Mouse (Mus musculus): ENCODE results near the gene Ptgs1. TPM values are rescaled to one million over a fixed set of nuclear protein-coding genes. Genes with fewer than 3 reads are reported as not detected.

Gene Ptgs1
- polyA plus RNA-seq, 1 experiment from 2014 or later: 23.3 TPM

DNA sequence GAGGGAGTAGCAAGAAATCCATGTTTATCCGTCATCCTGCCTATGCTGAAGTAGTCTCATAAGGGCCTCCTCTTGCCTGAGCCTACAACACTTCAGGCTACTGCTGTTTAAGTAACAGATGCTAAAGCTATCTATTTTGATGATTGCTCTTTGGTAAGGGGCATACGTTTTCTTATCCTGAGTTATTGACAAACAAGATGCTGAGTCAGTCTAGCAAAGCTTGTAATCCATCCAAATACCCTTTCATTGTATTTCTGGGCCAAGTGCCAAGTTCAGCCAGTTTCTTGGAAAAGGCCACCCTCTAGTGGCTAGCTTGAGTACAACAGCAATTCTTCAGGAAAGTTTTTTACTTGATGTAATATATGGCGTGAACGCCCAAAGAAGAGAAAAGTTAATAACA, 46.2 kb downstream of the Ptgs1 start:
- H3K27me3 ChIP-seq (replicated peaks): 0 out of 2 replicates have a peak, but pooled peaks cover 6% of the 10 kb centered on the region
- 29% methylated on average over 4 of the region's 4 CpGs for WGBS

DNA sequence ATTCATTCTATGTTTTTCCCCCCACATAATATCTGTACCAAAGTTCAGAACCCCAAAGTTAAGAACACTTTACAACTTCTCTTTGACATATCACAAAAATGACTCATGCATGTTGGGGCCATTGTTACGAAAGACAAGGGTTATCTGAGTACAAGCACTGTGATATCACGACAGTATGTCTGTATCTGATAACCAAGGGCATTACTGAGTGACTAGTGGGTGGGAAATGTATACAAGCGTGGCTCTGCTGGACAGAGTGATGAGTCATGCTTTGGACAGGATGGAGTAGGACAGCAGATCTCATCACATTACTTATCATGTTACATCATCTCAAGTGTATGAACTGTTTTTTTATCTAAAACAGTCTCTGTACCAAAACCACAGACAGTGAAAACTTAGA, 48.5 kb downstream of the Ptgs1 start:
- Histone ChIP-seq H3K4me1 (no peaks in the 10 kb centered on the region), H3K4me3 (no peak overlapping the region), H3K27me3 (replicated peaks) (no peaks in the 10 kb centered on the region), H3K9ac (no peak overlapping the region), H3K27ac (replicated peaks) (no peak overlapping the region), H3K9me3 (no peaks in the 10 kb centered on the region), H3K36me3 (no peaks in the 10 kb centered on the region), H3K4me2 (no peak overlapping the region)
- no peak for ATAC-seq (ENCODE audit: extremely low read depth, insufficient number of reproducible peaks, low FRiP score, low TSS enrichment)
- WGBS: 36% methylated on average over 3 of the region's 3 CpGs

More for the DNA sequence above, 46.2 kb downstream of the Ptgs1 start:
- no peak overlapping the region for H3K9ac ChIP-seq
- H3K4me3 ChIP-seq: no peak overlapping the region
- H3K27ac ChIP-seq (replicated peaks): no peak overlapping the region
- no peak for ATAC-seq (ENCODE audit: extremely low read depth, insufficient number of reproducible peaks, low FRiP score, low TSS enrichment)
- no peak overlapping the region for H3K4me2 ChIP-seq
- H3K9me3 ChIP-seq: no peaks in the 10 kb centered on the region
- no peaks in the 10 kb centered on the region for H3K4me1 ChIP-seq
- no peaks in the 10 kb centered on the region for H3K36me3 ChIP-seq

- no peak for ATAC-seq (ENCODE audit: extremely low read depth, insufficient number of reproducible peaks, low FRiP score, low TSS enrichment)
- 38% methylated on average over 1 of the region's 1 CpGs for WGBS
- H3K4me1 ChIP-seq: no peaks in the 10 kb centered on the region
These were observed 50.9 kb downstream of the Ptgs1 start for GRCm38 (mm10) chr2:36281138-36281537.

GRCm38 (mm10) chr2:36282301-36282700, 52.1 kb downstream of the Ptgs1 start:
- H3K9ac ChIP-seq: no peak overlapping the region
- H3K4me3 ChIP-seq: no peak overlapping the region
- no peak overlapping the region for H3K4me2 ChIP-seq
- whole genome bisulfite sequencing: 91% methylated on average over 1 of the region's 1 CpGs
- H3K4me1 ChIP-seq: no peaks in the 10 kb centered on the region
- no peak overlapping the region for H3K27ac ChIP-seq (replicated peaks)
- H3K36me3 ChIP-seq: no peaks in the 10 kb centered on the region
- no peaks in the 10 kb centered on the region for H3K9me3 ChIP-seq
- H3K27me3 ChIP-seq (replicated peaks): no peaks in the 10 kb centered on the region
- no peak for ATAC-seq (ENCODE audit: extremely low read depth, insufficient number of reproducible peaks, low FRiP score, low TSS enrichment)

More at GRCm38 (mm10) chr2:36281138-36281537, 50.9 kb downstream of the Ptgs1 start:
- Histone ChIP-seq H3K27ac (replicated peaks) (no peak overlapping the region), H3K4me2 (no peak overlapping the region), H3K27me3 (replicated peaks) (no peaks in the 10 kb centered on the region), H3K9me3 (no peaks in the 10 kb centered on the region), H3K36me3 (no peaks in the 10 kb centered on the region), H3K9ac (no peak overlapping the region), H3K4me3 (no peak overlapping the region)

Other genes starting within 250 kb of the Ptgs1 start
- 363 and 394 TPM in 2 replicates for gene Ndufa8, start 181.0 kb upstream of the Ptgs1 start, polyA plus RNA-seq (2015; fragmentation: Nextera tagmentation; extraction: Ambion mirVana)
- not detected in 2 replicates for gene Morn5, start 181.0 kb upstream of the Ptgs1 start, polyA plus RNA-seq (2015; fragmentation: Nextera tagmentation; extraction: Ambion mirVana)
- gene Lhx6, start 125.0 kb upstream of the Ptgs1 start, polyA plus RNA-seq (2015; fragmentation: Nextera tagmentation; extraction: Ambion mirVana): 1.0 and 1.3 TPM in 2 replicates
- gene Mrrf, start 94.0 kb upstream of the Ptgs1 start, polyA plus RNA-seq (2015; fragmentation: Nextera tagmentation; extraction: Ambion mirVana): 29.8 and 36.0 TPM in 2 replicates
- 52.0 and 53.9 TPM in 2 replicates for gene Rbm18, start 93.7 kb upstream of the Ptgs1 start, polyA plus RNA-seq (2015; fragmentation: Nextera tagmentation; extraction: Ambion mirVana)
- not detected in 2 replicates for gene Olfr338, start 143.1 kb downstream of the Ptgs1 start, polyA plus RNA-seq (2015; fragmentation: Nextera tagmentation; extraction: Ambion mirVana)
- gene Olfr339, start 188.5 kb downstream of the Ptgs1 start, polyA plus RNA-seq (2015; fragmentation: Nextera tagmentation; extraction: Ambion mirVana): not detected in 2 replicates
- not detected in 2 replicates for gene Olfr340, start 222.2 kb downstream of the Ptgs1 start, polyA plus RNA-seq (2015; fragmentation: Nextera tagmentation; extraction: Ambion mirVana)

All from heart, embryonic 13.5 days (tissue).